8 mouse cellular contexts compared by ENCODE assay signal in the genomic region with DNA sequence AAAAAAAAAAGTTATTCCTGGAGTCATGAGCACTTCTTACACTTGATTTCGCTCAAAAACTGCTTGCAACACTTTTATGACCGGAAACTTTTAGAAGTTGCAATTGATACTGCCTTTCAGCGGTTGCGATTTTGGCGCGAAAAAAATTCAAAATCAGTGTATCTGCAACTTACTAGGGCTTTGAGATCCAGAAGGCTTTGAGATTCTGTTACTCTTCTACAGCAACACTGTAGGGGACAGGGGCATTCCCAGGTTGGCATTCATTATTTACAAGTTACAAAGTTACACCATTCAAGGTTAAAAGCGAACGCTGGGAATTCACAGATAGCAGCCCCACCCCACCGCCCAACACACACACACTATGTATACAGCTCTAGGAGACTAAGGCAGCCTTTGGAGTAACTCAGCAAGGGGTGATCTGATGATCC. TPM values are rescaled to one million over a fixed set of nuclear protein-coding genes. Genes with fewer than 3 reads are reported as not detected.
DNase-seq lines count a peak whose midpoint lies in the region; ATAC-seq lines count a peak whose summit lies in the region.

No protein-coding gene starts in this region.

- H3K4me1 ChIP-seq in megakaryocyte, embryonic 14.5 days: peaks cover 66% of the 10 kb centered on the region
- H3K4me1 ChIP-seq in brown adipose tissue, adult 24 weeks (ENCODE audit: control insufficient read depth, insufficient read depth, insufficient read length, low read length): no peaks in the 10 kb centered on the region
- H3K4me1 ChIP-seq in heart, embryonic 13.5 days: peaks cover 52% of the 10 kb centered on the region
- peaks cover 37% of the 10 kb centered on the region for H3K4me1 ChIP-seq in limb, embryonic 15.5 days
- H3K4me1 ChIP-seq in neural tube, embryonic 11.5 days (ENCODE audit: control insufficient read depth, insufficient read depth, low read length): peaks cover 13% of the 10 kb centered on the region; the same call in 1 of the 2 replicates

- H3K9me3 ChIP-seq in megakaryocyte, embryonic 14.5 days: no peaks in the 10 kb centered on the region
- H3K9me3 ChIP-seq in heart, embryonic 13.5 days: no peaks in the 10 kb centered on the region
- H3K9me3 ChIP-seq in limb, embryonic 15.5 days: no peaks in the 10 kb centered on the region
- H3K9me3 ChIP-seq in neural tube, embryonic 11.5 days (ENCODE audit: control insufficient read depth, low read length): no peaks in the 10 kb centered on the region

- 2% methylated on average over 9 of the region's 9 CpGs for WGBS in heart, embryonic 13.5 days
- WGBS in limb, embryonic 15.5 days: 3% methylated on average over 9 of the region's 9 CpGs
- WGBS in neural tube, embryonic 11.5 days: 3% methylated on average over 9 of the region's 9 CpGs

- H3K27me3 ChIP-seq in megakaryocyte, embryonic 14.5 days (replicated peaks): no peaks in the 10 kb centered on the region
- no peaks in the 10 kb centered on the region for H3K27me3 ChIP-seq in heart, embryonic 13.5 days (replicated peaks)
- no peaks in the 10 kb centered on the region for H3K27me3 ChIP-seq in limb, embryonic 15.5 days
- no peaks in the 10 kb centered on the region for H3K27me3 ChIP-seq in neural tube, embryonic 11.5 days (ENCODE audit: control insufficient read depth, insufficient read depth, low read length)

- no peak overlapping the region for H3K27ac ChIP-seq in brown adipose tissue, adult 24 weeks (replicated peaks; ENCODE audit: low read depth, low read length)
- H3K27ac ChIP-seq in heart, embryonic 13.5 days (replicated peaks): peak overlapping the region; percentile 87
- H3K27ac ChIP-seq in limb, embryonic 15.5 days: peak overlapping the region; percentile 88
- peak overlapping the region; percentile 87 for H3K27ac ChIP-seq in neural tube, embryonic 11.5 days (ENCODE audit: low read depth, low read length)

- H3K9ac ChIP-seq in heart, embryonic 13.5 days: peak overlapping the region; percentile 74
- H3K9ac ChIP-seq in limb, embryonic 15.5 days: peak overlapping the region; percentile 33; the same call in 1 of the 2 replicates
- peak overlapping the region; percentile 55 for H3K9ac ChIP-seq in neural tube, embryonic 11.5 days (ENCODE audit: low read length)

- ATAC-seq in megakaryocyte, adult 5-6 weeks (ENCODE audit: poor library complexity, severe bottlenecking): no peak
- no peak for ATAC-seq in heart, embryonic 13.5 days (ENCODE audit: extremely low read depth, insufficient number of reproducible peaks, low FRiP score, low TSS enrichment)
- ATAC-seq in limb, embryonic 15.5 days (ENCODE audit: insufficient number of reproducible peaks, low FRiP score, low TSS enrichment, low read depth): no peak
- ATAC-seq in neural tube, embryonic 11.5 days (ENCODE audit: insufficient read depth, low FRiP score, low TSS enrichment): no peak
- ATAC-seq in megakaryocyte progenitor cell, adult 5-6 weeks (replicated peaks; ENCODE audit: poor library complexity): no peak
- ATAC-seq in monocyte, adult 5-6 weeks (replicated peaks; ENCODE audit: insufficient number of reproducible peaks, low FRiP score, low TSS enrichment, poor library complexity, severe bottlenecking): no peak

- no peaks in the 10 kb centered on the region for H3K36me3 ChIP-seq in megakaryocyte, embryonic 14.5 days (replicated peaks; ENCODE audit: low read length)
- H3K36me3 ChIP-seq in heart, embryonic 13.5 days: no peaks in the 10 kb centered on the region
- H3K36me3 ChIP-seq in limb, embryonic 15.5 days: no peaks in the 10 kb centered on the region
- H3K36me3 ChIP-seq in neural tube, embryonic 11.5 days (ENCODE audit: control insufficient read depth, insufficient read depth, low read length): no peaks in the 10 kb centered on the region

- H3K4me2 ChIP-seq in heart, embryonic 13.5 days: peak overlapping the region; percentile 79
- peak overlapping the region; percentile 56 for H3K4me2 ChIP-seq in limb, embryonic 15.5 days
- peak overlapping the region; percentile 50 for H3K4me2 ChIP-seq in neural tube, embryonic 11.5 days (ENCODE audit: low read depth)

- DNase-seq in neural tube, embryonic 11.5 days (ENCODE audit: low spot score): peak; percentile 53

- H3K4me3 ChIP-seq in megakaryocyte, embryonic 14.5 days (replicated peaks): peak overlapping the region; percentile 83
- H3K4me3 ChIP-seq in brown adipose tissue, adult 24 weeks (ENCODE audit: insufficient read depth, low read depth, low read length): peak overlapping the region; percentile 31
- peak overlapping the region; percentile 55 for H3K4me3 ChIP-seq in heart, embryonic 13.5 days
- H3K4me3 ChIP-seq in limb, embryonic 15.5 days: peak overlapping the region; percentile 41
- peak overlapping the region; percentile 38 for H3K4me3 ChIP-seq in neural tube, embryonic 11.5 days (ENCODE audit: low read depth, low read length)

RNA-seq across cellular contexts. Expression of a gene that starts 0.6 kb away (rescaled TPM):
- 50.5 and 69.6 TPM in 2 replicates for polyA plus RNA-seq in megakaryocyte, embryonic 14.5 days (2012; ENCODE audit: insufficient read depth, low replicate concordance)
- 290 and 369 TPM in 2 replicates for total RNA-seq in megakaryocyte, adult 5-6 weeks (2015)
- 211 and 245 TPM in 2 replicates for total RNA-seq in megakaryocyte, adult 5-6 weeks (2017)
- not detected in 2 replicates for polyA plus RNA-seq in brown adipose tissue, adult 24 weeks (2012; ENCODE audit: insufficient read depth, insufficient read length, missing spikeins)
- 63.6 and 66.6 TPM in 2 replicates for polyA plus RNA-seq in heart, embryonic 13.5 days (2015; fragmentation: Nextera tagmentation; extraction: Ambion mirVana)
- 81.7 and 109 TPM in 2 replicates for polyA plus RNA-seq in limb, embryonic 15.5 days (2015; fragmentation: Nextera tagmentation; extraction: Ambion mirVana)
- 228 and 229 TPM in 2 replicates for polyA plus RNA-seq in neural tube, embryonic 11.5 days (2014; fragmentation: Nextera tagmentation; extraction: Ambion mirVana)
- 244 and 246 TPM in 2 replicates for total RNA-seq in megakaryocyte progenitor cell, adult 5-6 weeks (2015)
- 294 and 383 TPM in 2 replicates for total RNA-seq in megakaryocyte progenitor cell, adult 5-6 weeks (2017)
- 8.6 to 11.4 TPM in 2 of 3 replicates, not detected in the other for total RNA-seq in monocyte, adult 5-6 weeks (2017)

RNA-seq across cellular contexts. Expression of a gene that starts 3.3 kb away (rescaled TPM):
- 22.2 and 79.5 TPM in 2 replicates for polyA plus RNA-seq in megakaryocyte, embryonic 14.5 days (2012; ENCODE audit: insufficient read depth, low replicate concordance)
- total RNA-seq in megakaryocyte, adult 5-6 weeks (2015): 5.6 TPM in 1 of 2 replicates, not detected in the other
- 740 and 806 TPM in 2 replicates for total RNA-seq in megakaryocyte, adult 5-6 weeks (2017)
- not detected in 2 replicates for polyA plus RNA-seq in brown adipose tissue, adult 24 weeks (2012; ENCODE audit: insufficient read depth, insufficient read length, missing spikeins)
- 1.2 and 6.6 TPM in 2 replicates for polyA plus RNA-seq in heart, embryonic 13.5 days (2015; fragmentation: Nextera tagmentation; extraction: Ambion mirVana)
- polyA plus RNA-seq in limb, embryonic 15.5 days (2015; fragmentation: Nextera tagmentation; extraction: Ambion mirVana): 3.5 and 4.6 TPM in 2 replicates
- polyA plus RNA-seq in neural tube, embryonic 11.5 days (2014; fragmentation: Nextera tagmentation; extraction: Ambion mirVana): 11.7 and 14.0 TPM in 2 replicates
- total RNA-seq in megakaryocyte progenitor cell, adult 5-6 weeks (2015): 1.2 and 2.1 TPM in 2 replicates
- total RNA-seq in megakaryocyte progenitor cell, adult 5-6 weeks (2017): 859 and 860 TPM in 2 replicates
- total RNA-seq in monocyte, adult 5-6 weeks (2017): 15.0 to 50.0 TPM (median 36.2 TPM) in 3 replicates

RNA-seq across cellular contexts. Expression of a gene that starts 3.3 kb away (rescaled TPM):
- 3.0 TPM in 1 of 2 replicates, not detected in the other for polyA plus RNA-seq in megakaryocyte, embryonic 14.5 days (2012; ENCODE audit: insufficient read depth, low replicate concordance)
- 792 and 803 TPM in 2 replicates for total RNA-seq in megakaryocyte, adult 5-6 weeks (2015)
- total RNA-seq in megakaryocyte, adult 5-6 weeks (2017): 2,001 and 2,565 TPM in 2 replicates
- not detected in 2 replicates for polyA plus RNA-seq in brown adipose tissue, adult 24 weeks (2012; ENCODE audit: insufficient read depth, insufficient read length, missing spikeins)
- 13.1 and 13.2 TPM in 2 replicates for polyA plus RNA-seq in heart, embryonic 13.5 days (2015; fragmentation: Nextera tagmentation; extraction: Ambion mirVana)
- polyA plus RNA-seq in limb, embryonic 15.5 days (2015; fragmentation: Nextera tagmentation; extraction: Ambion mirVana): 21.1 and 23.5 TPM in 2 replicates
- polyA plus RNA-seq in neural tube, embryonic 11.5 days (2014; fragmentation: Nextera tagmentation; extraction: Ambion mirVana): 15.4 and 16.9 TPM in 2 replicates
- 614 and 670 TPM in 2 replicates for total RNA-seq in megakaryocyte progenitor cell, adult 5-6 weeks (2015)
- 1,549 and 1,625 TPM in 2 replicates for total RNA-seq in megakaryocyte progenitor cell, adult 5-6 weeks (2017)
- total RNA-seq in monocyte, adult 5-6 weeks (2017): 74.2 to 131 TPM (median 93.8 TPM) in 3 replicates

RNA-seq across cellular contexts. Expression of a gene that starts 3.5 kb away (rescaled TPM):
- polyA plus RNA-seq in megakaryocyte, embryonic 14.5 days (2012; ENCODE audit: insufficient read depth, low replicate concordance): 4.6 and 20.3 TPM in 2 replicates
- total RNA-seq in megakaryocyte, adult 5-6 weeks (2015): 15.3 and 29.2 TPM in 2 replicates
- total RNA-seq in megakaryocyte, adult 5-6 weeks (2017): 50.7 and 60.8 TPM in 2 replicates
- polyA plus RNA-seq in brown adipose tissue, adult 24 weeks (2012; ENCODE audit: insufficient read depth, insufficient read length, missing spikeins): not detected in 2 replicates
- 0.37 and 0.49 TPM in 2 replicates for polyA plus RNA-seq in heart, embryonic 13.5 days (2015; fragmentation: Nextera tagmentation; extraction: Ambion mirVana)
- polyA plus RNA-seq in limb, embryonic 15.5 days (2015; fragmentation: Nextera tagmentation; extraction: Ambion mirVana): 1.00 TPM in 1 of 2 replicates, not detected in the other
- polyA plus RNA-seq in neural tube, embryonic 11.5 days (2014; fragmentation: Nextera tagmentation; extraction: Ambion mirVana): 2.2 and 2.6 TPM in 2 replicates
- total RNA-seq in megakaryocyte progenitor cell, adult 5-6 weeks (2015): 10.4 and 19.9 TPM in 2 replicates
- total RNA-seq in megakaryocyte progenitor cell, adult 5-6 weeks (2017): 37.0 and 43.7 TPM in 2 replicates
- 5.2 to 12.6 TPM (median 8.0 TPM) in 3 replicates for total RNA-seq in monocyte, adult 5-6 weeks (2017)

RNA-seq across cellular contexts. Expression of a gene that starts 26.2 kb away (rescaled TPM):
- 83.2 and 173 TPM in 2 replicates for polyA plus RNA-seq in megakaryocyte, embryonic 14.5 days (2012; ENCODE audit: insufficient read depth, low replicate concordance)
- total RNA-seq in megakaryocyte, adult 5-6 weeks (2015): 340 and 370 TPM in 2 replicates
- total RNA-seq in megakaryocyte, adult 5-6 weeks (2017): 37.2 and 71.4 TPM in 2 replicates
- polyA plus RNA-seq in brown adipose tissue, adult 24 weeks (2012; ENCODE audit: insufficient read depth, insufficient read length, missing spikeins): 1.3 TPM in 1 of 2 replicates, not detected in the other
- 8.4 and 10.2 TPM in 2 replicates for polyA plus RNA-seq in heart, embryonic 13.5 days (2015; fragmentation: Nextera tagmentation; extraction: Ambion mirVana)
- polyA plus RNA-seq in limb, embryonic 15.5 days (2015; fragmentation: Nextera tagmentation; extraction: Ambion mirVana): 11.7 and 18.0 TPM in 2 replicates
- 20.3 and 20.8 TPM in 2 replicates for polyA plus RNA-seq in neural tube, embryonic 11.5 days (2014; fragmentation: Nextera tagmentation; extraction: Ambion mirVana)
- total RNA-seq in megakaryocyte progenitor cell, adult 5-6 weeks (2015): 394 and 411 TPM in 2 replicates
- 220 and 363 TPM in 2 replicates for total RNA-seq in megakaryocyte progenitor cell, adult 5-6 weeks (2017)
- total RNA-seq in monocyte, adult 5-6 weeks (2017): 1.1 to 64.9 TPM (median 28.6 TPM) in 3 replicates

Comparison
In these comparisons a context has a peak if more than half of its experiments do, and no peak if none do; other contexts are left out.
1. H3K4me3 ChIP-seq: peak in every context shown above with its lines; median percentile 83 in megakaryocyte, embryonic 14.5 days; 55 in heart, embryonic 13.5 days; 41 in limb, embryonic 15.5 days; 38 in neural tube, embryonic 11.5 days; 31 in brown adipose tissue, adult 24 weeks.
2. RNA of a gene that starts 0.6 kb away (polyA plus RNA-seq): 228 to 229 TPM in neural tube, embryonic 11.5 days, 81.7 to 109 TPM in limb, embryonic 15.5 days, 50.5 to 69.6 TPM in megakaryocyte, embryonic 14.5 days and 63.6 to 66.6 TPM in heart, embryonic 13.5 days; not detected in brown adipose tissue, adult 24 weeks; every median in the first group is over 10 times any median in the second.
3. Peak in every context shown above with its lines, with median percentiles within 50 percentile points of each other: H3K4me2 ChIP-seq and H3K9ac ChIP-seq.